Mouse (Mus musculus) kidney, postnatal 4 days (tissue): Measurements from ENCODE around the gene Clcn3.
A peak's percentile ranks its signal among the peaks of the same experiment; 100 is the strongest.

ENCODE experiments used
- DNase-seq, 2 experiments: peaks; one replicate each; pipeline ENCODE4 v3.0.0; 2021; ENCODE audit warnings: mixed read lengths in 2 of 2

Clcn3 gene

DNA sequence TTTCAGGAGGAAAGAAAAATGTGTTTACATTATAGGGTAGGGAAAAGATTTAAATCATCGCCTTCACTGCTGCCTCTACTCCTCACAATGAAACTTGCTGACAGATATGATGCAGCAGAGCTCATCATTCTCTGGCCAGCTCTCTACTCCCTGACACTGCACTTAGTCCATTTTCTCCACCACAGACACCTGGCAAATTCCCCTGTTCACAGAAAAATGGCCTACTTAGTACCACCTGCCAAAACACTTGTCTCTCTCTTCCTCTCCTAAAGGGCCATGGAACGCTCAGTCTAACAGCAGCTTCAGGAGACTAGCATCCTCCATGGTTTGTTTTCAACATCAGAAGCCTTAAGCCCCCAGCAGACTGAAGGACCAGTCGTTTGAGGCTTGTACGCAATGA, 31.8 kb downstream of the Clcn3 start:
- no peak for DNase-seq

DNA sequence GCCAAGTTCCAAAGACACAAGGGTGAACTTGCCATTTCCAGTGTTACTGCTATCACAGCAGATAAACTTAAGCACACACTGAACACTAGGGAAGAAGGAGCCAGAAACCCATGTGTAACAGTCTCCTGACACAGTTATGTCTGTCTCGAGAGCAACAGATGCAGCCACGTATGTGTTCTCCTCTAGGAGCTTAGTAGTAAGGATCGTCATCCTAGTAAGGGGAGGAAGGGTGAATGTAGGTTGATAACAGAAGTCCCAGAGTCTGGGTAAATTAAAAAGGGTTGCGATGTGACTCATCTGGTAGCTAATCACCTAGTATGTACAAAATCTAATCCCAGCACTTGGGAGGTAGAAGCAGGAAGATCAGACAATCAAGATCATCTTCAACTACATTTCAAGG, 33.2 kb downstream of the Clcn3 start:
- DNase-seq: no peak

DNA sequence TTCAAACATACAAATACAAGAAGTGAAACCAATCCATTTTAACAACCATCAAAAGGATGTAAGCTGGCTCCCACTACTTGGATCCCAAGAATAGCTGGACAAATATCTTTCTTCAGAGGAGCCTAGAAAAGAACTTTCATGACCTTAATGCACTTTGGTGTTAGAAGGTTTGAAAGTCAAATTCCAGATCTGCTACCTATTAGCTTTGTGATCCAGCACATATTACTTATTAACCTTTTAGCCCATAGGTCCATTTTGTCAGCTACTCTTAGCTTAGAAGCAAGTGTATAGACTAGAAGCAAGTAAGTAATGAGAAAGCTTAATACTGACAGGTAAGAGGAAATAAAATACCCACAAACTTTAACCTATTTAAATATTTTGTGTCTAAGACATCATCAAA, 35.6 kb downstream of the Clcn3 start:
- DNase-seq: no peak

DNA sequence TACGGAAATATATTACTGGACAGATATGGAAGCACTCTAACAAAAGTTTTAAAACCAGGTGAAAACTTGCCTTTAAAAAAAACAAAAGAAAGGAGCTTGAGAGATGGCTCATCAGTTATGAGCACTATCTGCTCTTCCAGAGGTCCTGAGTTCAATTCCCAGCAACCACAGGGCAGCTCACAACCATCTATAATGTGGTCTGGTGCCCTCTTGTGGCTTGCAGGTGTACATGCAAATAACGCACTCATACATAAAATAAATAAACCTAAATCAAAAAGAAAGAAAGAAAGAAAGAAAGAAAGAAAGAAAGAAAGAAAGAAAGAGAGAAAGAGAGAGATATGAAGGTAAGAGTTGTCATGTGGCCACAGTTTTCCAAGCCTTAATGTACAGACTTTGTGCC, 40.2 kb downstream of the Clcn3 start:
- DNase-seq: no peak

DNA sequence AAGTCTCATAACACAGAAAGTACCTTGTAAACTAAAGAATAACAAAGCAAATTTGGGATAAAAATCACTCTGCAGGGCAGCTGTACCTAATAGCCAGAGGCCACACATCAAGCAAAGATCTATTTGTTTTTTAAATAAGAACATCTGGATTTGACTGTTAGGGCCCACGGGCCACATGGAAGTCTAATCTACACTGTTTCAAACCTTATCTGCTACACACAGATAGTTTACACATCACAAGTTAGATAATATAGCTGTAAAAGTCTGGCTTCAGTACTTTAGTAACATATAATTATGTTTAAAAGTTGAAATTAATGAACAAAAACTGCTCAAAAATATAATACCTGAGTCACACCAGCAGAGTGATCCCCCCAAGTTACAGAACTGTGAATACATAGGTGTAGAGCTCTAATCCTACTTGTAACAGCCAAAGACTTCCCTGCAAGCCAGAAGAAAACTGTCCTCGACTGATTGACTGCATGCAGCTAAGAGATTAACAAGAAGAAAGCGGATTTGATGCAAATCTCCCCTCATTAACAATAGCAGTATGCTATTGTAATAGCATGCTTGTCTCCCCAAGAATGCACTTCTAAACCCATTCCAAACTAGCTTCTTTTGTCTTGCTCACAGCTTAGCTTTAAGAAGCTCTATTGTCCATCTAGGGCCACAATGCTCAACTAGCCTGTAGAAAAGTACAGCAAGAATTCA, 44.2 kb downstream of the Clcn3 start:
- DNase-seq: no peak

DNA sequence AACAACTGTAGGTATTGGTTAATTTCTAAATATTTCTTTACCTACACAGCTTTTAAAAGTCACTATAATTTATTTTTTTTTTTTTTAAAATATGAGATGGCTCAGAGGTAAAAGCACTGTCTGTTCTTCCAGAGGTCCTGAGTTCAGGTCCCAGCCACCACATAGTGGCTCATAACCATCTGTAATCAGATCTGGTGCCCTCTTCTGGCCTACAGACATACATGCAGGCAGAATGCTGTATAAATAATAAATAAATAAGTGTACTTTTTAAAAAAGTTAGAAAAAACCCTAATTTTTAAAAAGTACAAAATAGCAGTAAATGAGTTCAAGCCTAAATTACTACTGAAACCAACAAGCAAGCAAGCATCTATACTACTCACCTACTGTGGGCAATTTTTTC, 49.5 kb downstream of the Clcn3 start:
- no peak for DNase-seq

DNA sequence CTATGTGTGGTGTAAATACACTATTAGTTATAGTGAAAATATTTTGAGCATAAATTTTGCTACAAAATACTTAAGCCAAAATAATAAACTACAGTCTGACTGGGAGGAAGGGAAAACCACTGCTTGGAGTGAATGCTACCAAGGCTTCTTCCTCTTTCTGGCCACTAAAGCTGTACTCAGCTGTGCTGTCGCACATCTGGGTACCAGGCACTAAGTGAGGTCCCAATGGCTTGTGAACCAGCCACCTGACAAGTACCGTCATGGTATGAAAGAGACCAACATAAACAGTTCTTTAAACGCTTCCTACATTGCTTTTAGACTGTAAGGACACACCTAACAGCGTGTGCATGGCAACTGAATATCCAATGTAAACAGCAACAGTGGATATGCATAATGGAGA, 62.9 kb downstream of the Clcn3 start:
- DNase-seq: no peak

DNA sequence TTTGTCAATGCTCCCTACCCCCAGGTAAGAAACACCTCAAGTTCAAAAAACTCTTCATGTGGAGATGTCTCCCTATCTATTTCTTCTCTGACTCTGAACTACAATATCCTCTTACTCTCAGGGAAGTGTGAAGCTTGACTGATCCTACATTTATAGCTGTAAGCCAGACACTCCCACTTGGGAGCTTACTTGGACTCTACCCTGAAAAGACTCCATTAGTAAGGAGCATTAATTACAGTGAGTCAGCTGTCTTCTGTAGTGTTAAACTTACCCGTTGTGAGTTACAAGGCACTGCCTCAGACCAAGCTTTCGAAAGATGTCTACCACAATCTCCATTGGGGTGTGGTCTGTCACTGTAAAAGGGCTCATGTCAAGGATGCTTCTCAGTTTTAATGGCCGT, 64.0 kb downstream of the Clcn3 start:
- no peak for DNase-seq

DNA sequence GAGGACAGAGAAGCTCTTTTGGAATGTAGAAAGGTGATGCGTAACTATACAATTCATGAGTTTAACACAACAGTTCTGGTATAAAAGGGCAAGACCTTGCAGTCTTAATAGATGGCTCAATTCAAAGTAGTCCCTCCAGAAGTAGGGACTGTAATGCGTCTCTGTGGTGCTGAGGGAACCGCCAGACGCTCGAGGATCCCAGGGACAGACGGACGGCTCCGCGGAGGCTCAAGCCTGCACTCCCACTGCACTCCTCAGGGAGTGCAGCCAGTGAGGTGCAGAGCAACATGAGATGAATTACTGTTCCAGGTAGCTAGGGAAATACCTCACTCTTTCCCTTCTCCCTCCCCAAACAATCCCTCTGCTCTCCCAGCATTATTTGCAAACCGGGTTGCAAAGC, 70.5 kb downstream of the Clcn3 start:
- no peak for DNase-seq

DNA sequence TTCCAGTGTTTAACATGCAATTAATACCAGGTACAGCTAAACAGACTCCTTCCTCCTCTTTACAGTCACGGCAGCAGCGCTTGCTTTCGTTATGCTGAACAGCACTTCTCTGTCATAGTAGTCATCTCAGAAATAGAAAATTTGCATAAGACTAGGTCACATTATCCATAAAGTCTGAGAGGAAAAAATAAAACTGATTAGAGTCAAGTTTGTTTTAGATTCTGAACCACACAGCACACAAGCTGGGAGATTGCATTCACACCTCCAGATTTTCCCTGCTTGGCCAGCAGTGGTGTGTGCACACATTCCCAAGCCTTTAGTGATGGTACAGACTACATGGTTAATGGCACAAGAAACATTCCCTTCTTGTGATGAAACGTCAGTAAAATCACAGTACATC, 71.0 kb downstream of the Clcn3 start:
- DNase-seq: no peak

DNA sequence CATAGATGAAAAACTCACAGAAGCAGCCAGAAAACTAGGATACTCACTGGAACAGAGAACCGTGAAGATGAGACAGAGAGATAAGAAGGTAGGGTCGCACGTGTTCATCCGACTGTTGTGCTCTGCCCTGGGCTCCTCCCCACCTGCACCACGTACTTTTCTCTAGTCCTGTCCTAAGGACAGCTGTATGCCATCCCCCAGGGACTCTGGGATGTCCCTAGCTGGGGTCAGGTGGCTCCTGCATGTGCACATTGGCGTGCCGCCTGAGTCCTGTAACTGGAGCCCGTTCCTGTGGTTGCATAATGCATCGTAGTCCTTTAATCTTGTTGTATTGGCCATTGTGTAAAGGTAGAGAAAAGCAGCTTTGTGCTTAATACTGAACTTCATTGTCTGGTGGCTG, 83.0 kb downstream of the Clcn3 start:
- DNase-seq: no peak

DNA sequence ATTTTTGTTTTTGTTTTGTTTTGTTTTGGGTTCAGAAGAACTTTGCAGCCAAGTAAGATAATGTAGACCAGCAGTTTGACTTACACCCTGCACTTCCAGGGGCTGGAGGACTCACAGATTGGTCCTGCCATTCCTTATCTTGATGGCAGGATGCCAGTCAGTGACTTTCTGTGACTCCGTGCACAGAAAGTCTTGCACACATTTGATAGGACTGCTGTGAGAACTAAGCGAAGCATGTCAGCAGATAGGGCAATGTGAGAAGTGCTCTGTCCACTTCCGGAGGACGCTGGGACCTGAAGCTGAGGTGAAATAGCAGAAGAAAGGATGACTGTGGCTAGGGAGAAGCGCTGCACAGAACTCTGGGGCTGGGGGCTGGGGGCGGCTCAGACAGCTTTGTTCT, 87.2 kb downstream of the Clcn3 start:
- DNase-seq: peak in 1 of 2 experiments; percentile 15

DNA sequence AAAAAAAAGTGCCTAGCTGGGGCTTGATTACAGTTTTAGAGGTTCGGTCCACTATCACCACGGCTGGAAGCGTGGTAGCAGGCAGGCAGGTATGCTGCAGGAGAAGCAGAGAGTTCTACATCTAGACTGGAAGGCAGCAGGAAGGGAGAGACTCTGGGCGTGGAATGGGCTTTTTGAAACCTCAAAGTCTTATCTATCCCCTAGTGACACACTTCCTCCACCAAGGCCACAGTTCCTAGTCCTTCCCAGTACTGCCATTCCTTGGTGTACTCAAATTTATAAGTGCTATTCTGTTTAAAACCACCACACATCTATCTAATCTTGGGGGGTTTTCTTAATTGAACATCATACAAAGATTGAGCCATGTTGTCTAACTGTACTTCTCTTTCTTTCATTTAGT, 91.3 kb downstream of the Clcn3 start:
- no peak for DNase-seq

DNA sequence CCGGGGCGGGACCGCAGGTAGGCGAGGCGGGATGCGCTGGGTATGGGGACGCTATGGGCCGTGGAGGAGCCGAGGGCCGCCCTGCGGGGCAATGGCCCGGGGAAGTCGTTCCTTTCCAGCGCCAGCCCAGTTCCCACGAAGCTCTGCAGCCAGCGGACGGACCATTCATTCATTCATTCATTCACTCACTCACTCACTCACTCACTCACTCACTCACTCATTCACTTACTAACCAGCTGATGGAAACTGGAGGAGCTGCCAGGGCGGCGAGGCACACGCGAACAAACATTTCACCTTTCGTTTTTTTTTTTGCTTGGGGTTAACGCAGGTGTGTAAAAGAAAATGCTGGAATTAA, 92.6 kb downstream of the Clcn3 start:
- no peak for DNase-seq

DNA sequence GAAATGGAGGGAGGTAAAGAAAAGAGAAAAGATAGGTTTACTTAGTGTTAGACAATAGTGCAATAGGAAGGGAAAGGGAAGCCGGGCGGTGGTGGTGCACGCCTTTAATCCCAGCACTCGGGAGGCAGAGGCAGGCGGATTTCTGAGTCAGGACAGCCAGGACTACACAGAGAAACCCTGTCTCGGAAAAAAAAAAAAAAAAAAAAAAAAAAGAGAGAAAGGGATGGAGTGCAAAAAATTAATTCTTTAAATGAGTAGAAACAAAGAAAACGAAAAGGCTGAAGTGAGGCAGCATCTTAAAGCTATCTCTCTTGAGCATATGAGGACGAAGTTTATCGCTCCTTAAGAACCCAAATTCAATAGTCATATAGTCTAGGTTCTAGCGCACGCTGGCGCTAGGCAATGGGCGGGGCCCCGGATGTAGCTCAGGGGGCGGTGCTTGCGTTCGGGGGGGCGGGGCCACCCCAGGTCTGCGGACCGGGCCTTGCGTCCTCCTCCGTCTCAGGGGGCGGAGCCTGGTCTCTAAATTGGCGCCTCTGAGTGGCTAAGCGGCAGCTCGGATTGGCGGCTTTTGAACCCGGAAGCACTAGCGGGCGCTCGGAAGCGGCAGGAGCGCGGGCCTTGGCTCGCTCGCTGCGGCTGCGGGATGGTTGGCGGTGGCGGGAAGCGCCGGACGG, 93.1 kb downstream of the Clcn3 start, which contains the start of gene Hpf1:
Hpf1 (plus strand) TSS at position 576 of the 677 bp plus-strand sequence.
- peak; percentile 97 to 98 for DNase-seq

DNA sequence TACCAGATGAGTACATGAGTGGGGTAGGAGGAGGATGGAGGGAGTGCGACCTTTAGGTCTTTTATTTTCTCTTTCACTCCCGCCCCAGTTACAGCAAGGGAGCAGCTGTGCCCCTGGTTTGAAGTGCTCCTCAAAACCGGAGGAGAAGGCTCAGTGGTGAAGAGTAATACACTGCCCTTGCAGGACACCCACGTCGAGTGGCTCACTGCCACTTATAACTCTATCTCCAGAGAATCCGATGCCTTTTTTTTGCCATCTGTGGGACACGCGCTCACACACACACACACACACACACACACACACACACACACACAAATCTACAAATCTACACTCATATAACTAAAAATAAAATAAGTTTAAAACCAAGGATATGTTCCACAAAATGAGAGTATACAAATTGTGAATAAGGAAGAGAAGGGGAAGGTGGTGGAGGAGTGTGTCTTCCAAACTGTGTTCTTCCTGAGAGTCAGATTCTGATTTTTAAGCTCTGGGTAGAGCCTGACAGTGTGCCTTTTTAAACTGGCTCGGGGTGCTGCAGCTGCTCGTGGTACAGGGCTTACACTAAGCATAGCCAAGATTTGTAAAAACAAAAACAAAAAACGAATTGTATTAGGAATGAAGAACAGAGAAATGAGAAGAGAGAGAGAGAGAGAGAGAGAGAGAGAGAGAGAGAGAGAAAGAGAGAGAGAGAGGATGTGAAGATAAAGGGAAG, 93.8 kb downstream of the Clcn3 start:
- DNase-seq: no peak

DNA sequence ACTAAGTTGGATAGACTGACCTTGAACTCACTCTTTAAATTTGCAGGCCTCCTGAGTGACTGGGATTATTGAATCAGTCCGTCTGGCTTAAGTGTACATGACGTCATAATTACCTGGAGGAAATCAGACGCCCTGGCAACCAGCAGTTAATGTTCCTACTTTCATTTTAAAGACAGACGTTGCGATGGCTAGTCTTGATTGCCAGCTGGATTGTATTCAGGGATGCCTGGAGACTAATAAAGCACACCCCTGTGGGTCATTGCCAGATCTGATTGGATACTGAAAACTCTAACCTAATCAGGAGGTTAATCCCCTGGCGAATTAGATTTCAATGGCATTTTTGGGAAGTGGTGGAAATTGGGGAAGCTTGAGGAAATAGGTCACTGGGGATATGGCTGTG, 96.4 kb downstream of the Clcn3 start:
- no peak for DNase-seq

DNA sequence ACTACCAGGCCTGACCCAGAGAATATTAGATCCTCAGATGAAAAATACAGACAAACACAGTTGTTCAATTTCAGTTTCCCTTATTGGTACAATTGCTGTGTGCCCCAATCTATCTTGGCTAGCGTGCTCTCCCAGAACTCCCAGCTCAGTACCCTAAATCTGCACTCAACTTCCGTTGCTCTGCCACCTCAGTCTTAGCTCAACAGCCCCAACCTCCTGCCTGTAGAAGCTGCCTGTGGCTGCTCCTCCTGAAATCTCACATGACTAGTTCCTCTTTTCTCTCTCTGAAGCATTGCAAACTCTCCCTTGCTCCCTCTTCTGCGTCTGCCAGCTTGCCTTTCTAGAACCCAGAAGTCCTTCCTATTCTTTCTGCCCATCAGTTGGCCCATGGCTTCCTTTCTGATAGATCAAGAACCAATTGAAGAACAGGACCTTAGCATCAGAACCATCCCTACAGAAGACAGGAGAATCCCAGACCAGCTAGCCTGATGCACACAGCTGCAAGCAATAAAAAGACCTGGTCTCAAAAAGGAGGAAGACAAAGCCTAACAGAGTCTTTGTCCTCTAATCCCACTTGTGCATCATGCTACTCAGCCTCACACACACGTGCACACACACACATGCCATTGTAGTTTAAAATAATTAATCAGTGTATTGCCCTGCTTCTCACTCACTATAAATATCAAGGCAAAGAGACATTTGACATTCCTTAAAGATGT, 99.5 kb downstream of the Clcn3 start:
- no peak for DNase-seq

DNA sequence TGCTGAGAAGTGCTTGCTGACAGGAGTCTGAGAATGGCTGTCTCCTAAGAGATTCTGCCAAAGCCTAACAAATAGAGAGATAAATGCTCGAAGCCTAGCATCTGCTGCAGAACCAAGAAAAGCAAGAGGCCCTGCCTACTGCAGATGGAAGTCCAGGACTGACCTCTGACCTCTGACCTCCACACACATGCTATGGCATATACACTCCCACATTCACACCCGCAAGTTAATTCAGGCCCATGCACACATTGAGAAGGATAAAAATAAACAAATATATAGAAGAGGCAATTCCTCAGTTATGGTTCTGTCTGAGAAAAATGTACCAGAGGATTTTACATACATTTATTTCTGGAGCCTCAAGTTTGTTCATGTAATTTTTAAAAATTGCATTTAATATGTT, 104.5 kb downstream of the Clcn3 start:
- DNase-seq: no peak

DNA sequence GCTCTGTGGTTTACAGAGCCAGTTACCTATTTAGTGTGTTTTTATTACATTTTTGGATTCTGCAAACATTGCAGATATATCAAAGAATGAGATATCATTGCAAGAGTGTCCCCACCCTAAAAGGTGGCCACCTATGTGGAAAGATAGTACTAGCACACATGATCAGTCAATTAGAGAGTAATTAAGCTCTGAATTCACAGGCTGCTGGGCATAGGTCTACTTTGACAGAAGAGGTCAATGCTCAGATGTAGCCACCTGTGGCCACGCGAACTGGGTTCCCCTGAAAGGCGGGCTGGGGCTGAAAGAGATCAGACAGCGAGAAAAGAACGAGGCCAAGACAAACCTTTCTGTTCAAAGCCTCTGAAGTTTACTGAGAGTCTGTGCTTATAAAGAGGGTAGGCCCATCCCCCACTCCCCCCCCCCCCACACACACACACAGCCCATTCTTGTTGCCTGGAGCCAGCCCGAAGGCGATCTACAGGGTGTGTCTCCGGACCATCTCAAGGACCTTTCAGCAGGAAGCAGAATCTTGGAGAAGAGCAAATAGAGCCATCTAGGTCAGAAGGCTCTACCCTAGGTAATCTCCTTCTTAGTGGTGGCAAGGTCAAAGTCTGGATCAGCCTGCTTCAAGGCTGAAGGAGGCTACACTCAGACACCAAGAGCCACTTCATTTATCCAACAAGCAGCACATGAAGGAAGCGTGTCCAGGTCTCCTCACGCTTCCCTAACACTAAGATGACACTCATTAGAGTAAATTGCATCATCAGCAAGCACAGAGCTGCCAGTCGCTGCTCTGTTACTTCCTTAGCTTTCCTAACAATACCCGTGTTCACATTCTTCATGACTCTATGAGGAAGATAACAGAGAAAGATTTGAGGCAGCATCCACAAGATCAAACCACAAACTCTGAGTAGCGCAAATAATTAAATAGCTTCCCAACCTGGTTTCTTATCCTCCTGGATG, 112.6 kb downstream of the Clcn3 start:
- DNase-seq: no peak

DNA sequence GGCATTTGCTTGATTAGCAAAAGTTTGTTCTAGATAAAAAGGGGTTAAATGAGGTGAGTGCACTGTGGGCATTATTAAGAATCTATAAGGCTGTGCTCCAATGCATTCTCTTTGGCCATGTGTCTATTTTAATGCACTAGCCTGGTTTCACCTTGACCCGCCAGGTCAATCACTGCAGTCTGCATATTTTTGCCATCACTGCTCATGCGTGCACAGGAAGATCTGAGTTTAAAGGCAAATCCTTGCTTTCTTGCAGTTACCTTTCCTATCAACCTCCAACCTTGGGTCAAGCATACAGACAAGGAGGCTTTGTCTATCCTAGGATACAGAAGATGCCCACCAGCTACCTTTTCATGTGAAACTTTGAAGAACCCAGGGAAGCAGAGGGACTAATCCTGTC, 113.3 kb downstream of the Clcn3 start:
- DNase-seq: peak; percentile 9 to 28

DNA sequence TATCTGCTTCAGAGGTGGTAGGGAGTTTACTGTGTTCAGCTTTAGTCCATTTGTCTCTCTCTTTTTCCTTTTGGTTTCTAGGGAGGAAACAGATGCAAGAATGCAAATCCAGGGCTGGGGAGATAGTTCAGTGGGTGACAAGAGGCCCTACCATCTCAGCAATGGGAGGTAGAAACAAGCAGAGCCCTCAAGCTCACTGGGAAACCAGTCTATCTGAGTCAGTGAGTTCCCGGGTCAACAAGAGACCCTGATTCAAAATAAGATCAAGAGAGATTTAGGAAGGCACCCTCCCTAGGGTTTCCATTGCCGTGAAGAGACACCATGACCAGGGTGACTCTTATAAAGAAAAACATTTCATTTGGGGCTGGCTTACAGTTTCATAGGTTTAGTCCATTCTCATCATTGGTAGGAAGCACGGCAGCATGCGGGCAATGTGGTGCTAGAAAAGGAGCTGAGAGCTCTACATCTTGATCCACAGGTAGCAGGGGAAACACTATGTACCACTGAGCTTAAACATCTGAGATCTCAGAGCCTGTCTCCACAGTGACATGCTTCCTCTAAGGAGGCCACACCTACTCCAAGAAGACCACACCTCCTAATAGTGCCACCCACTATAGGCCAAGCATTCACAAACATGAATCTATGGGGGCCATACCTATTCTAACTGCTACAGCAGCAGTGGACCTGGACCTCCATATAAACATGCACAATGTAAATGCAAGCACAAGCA, 114.7 kb downstream of the Clcn3 start:
- no peak for DNase-seq
